Mouse (Mus musculus): Measurements from ENCODE around the gene Chd1l.

GRCm38 (mm10) chr3:97653781-97654180, 43.8 kb upstream of the Chd1l start:
- no peak for TF ChIP-seq CTCF (conservative IDR thresholded peaks at IDR 0.05; ENCODE audit: low read length)
- no peak for TF ChIP-seq NANOG (IDR thresholded peaks at IDR 0.05; ENCODE audit: borderline replicate concordance, low read length)
